Mouse (Mus musculus): ENCODE results near the gene Rnf10. TPM values are rescaled to one million over a fixed set of nuclear protein-coding genes. Genes with fewer than 3 reads are reported as not detected.
A peak's percentile ranks its signal among the peaks of the same experiment; 100 is the strongest.

Gene Rnf10
- polyA plus RNA-seq, 1 experiment from 2014 or later: 132 TPM

DNA sequence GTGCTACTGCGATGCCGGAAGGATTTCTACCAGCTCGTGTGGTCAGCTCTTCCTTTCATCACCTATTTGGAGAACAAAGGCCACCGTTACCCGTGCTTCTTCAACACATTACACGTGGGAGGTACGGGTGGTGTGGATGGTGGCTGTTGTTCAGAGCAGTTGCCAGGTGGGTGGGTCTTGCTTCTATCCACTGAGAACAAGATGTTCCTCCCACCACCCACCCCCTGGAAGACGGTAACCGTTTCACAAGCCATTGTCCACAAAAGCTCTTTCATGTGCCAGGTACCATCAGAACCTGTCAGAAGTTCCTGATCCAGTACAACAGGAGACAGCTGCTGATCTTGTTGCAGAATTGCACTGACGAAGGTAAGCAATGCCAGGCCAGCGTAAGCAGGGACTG, 32.5 kb downstream of the Rnf10 start:
- Histone ChIP-seq H3K9me3 (no peaks in the 10 kb centered on the region), H3K4me1 (peaks cover 27% of the 10 kb centered on the region), H3K36me3 (replicated peaks) (peaks cover 57% of the 10 kb centered on the region), H3K4me3 (no peak overlapping the region), H3K27ac (no peak overlapping the region), H3K27me3 (ENCODE audit: poor library complexity, severe bottlenecking) (peaks cover 17% of the 10 kb centered on the region)
- DNase-seq (ENCODE audit: extremely low spot score, low spot score): no peak
- WGBS: 94% methylated on average over 11 of the region's 11 CpGs

DNA sequence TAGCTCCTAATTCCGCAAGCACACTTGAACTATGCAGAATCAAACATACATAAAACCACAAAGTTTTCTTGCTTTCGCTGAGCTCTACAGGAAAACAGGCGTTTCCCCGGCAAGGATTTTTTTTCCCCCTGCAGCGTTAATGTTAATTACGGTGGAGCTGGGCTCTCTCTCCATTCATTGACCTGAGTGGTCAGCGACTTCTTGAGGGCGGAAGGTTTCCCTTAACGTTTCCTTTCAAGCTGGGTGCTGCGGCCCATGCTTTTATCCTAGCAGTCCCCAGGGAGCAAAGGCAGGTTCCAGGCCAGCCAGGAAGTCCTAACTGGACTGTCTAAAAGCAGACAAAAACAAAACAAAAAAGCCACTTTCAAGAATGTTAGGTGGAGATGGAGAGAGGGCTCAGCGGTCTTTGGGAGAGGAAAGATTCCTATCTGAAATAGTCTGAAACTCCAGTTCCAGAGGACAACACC, 33.9 kb downstream of the Rnf10 start:
- Histone ChIP-seq H3K4me3 (peak overlapping the region; percentile 86), H3K9me3 (no peaks in the 10 kb centered on the region), H3K27ac (no peak overlapping the region), H3K4me1 (peaks cover 35% of the 10 kb centered on the region), H3K27me3 (ENCODE audit: poor library complexity, severe bottlenecking) (peaks cover 31% of the 10 kb centered on the region), H3K36me3 (replicated peaks) (peaks cover 43% of the 10 kb centered on the region)
- WGBS: 6% methylated on average over 11 of the region's 11 CpGs
- no peak for DNase-seq (ENCODE audit: extremely low spot score, low spot score)

DNA sequence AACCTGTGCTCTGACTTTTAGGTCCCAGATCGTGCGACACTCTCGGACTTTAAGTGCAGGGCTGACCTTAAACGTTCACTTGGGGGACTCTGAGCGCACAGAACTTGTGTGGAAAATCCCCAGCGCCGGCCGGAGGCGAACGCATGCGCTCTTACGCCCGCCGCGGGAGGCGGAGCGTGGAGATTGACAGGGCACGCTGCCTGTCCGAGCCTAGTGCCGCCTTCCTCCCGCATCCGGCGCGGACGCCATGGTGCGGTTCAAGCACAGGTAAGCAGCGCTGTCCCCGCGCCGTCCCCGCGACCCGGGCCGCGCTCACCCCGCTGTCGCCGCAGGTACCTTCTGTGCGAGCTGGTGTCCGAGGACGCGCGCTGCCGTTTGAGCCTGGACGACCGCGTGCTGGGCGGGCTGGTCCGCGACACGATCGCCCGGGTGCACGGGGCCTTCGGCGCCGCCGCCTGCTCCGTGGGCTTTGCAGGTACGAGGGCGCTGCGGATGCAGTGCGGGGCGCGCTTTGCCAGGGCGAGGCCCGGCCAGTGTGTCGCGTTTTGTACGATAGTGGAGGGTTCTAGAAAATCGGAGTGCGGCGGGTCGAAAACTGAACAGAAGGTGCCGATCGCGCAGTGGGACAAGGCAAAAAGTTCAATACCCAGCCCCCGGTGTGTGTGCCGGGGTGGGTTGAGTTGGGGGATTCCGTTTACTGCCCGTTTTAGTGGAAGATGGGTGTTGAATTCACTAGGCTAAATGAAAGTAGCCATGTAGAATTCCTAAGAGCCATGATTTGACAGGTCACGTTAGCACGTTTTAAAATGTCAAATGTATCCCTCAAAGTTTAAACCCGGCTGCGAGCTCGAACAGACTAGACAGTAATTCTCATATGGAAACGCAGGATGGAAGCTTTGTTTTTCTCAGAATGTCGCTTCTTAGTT, 34.6 kb downstream of the Rnf10 start:
- Histone ChIP-seq H3K4me3 (peak overlapping the region; percentile 86), H3K36me3 (replicated peaks) (peaks cover 36% of the 10 kb centered on the region), H3K4me1 (peaks cover 35% of the 10 kb centered on the region), H3K27me3 (ENCODE audit: poor library complexity, severe bottlenecking) (peaks cover 38% of the 10 kb centered on the region), H3K9me3 (no peaks in the 10 kb centered on the region), H3K27ac (peak overlapping the region; percentile 84)
- DNase-seq (ENCODE audit: extremely low spot score, low spot score): peak; percentile 86
- WGBS: under 1% methylated on average over 88 of the region's 88 CpGs

DNA sequence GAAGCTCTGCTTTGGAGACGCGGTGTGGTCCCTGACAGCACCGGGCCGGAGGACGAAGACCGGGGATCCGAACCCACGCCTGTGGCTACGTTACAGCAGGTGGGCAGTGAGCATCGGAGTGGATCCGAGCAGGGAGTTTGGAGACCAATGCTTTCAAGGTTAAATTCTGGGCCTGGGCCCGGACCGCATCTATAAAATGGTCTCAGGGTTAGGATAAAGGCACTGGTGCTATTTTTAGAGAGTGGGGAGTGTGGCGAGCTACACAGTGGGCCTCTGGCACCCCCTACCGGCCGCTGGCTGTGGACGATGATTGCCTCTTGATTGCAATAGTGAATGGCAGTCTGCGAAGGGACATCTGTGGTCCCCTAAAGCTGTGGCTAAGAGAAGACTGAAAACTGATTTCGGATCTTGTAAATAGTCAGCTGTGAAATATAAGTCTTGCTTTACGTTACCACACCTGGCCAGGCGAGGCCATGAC, 36.9 kb downstream of the Rnf10 start, which contains the start of gene Pop5:
Gene Pop5 (plus strand): TSS at position 51 of the 478 bp plus-strand sequence.
- DNase-seq (ENCODE audit: extremely low spot score, low spot score): peak; percentile 91
- H3K36me3 ChIP-seq (replicated peaks): peaks cover 13% of the 10 kb centered on the region
- H3K4me1 ChIP-seq: peaks cover 43% of the 10 kb centered on the region
- H3K27ac ChIP-seq: peak within 1 kb of the TSS; percentile 72
- peaks cover 59% of the 10 kb centered on the region for H3K27me3 ChIP-seq (ENCODE audit: poor library complexity, severe bottlenecking)
- under 1% methylated on average over 21 of the region's 21 CpGs for WGBS
- peak within 1 kb of the TSS; percentile 61 for H3K4me3 ChIP-seq
- no peaks in the 10 kb centered on the region for H3K9me3 ChIP-seq

DNA sequence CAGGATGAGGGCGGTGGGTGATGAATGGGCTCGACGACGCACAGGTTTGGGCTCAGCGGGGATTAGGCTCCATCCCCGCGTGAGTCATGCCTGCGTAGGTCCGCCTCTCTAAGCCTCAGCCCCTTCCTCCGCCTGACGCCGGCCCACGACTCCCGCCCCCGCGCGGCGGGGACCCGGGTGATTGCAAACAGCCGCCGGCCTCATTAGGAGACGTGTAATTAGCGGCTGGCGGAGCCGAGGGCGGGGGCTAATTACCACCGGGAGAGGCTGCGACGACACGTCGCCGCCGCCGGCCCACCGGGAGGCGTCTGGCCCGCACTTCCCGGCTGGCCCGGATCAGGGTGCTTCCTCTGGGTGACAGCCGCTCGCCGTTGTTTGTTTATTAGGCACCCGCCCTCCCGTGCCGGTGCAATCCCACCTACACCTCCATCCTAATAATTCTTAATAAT, 37.4 kb downstream of the Rnf10 start:
- WGBS: under 1% methylated on average over 45 of the region's 45 CpGs
- DNase-seq (ENCODE audit: extremely low spot score, low spot score): peak; percentile 48
- Histone ChIP-seq H3K27ac (peak overlapping the region; percentile 72), H3K4me3 (peak overlapping the region; percentile 61), H3K9me3 (no peaks in the 10 kb centered on the region), H3K4me1 (peaks cover 44% of the 10 kb centered on the region), H3K27me3 (ENCODE audit: poor library complexity, severe bottlenecking) (peaks cover 62% of the 10 kb centered on the region), H3K36me3 (replicated peaks) (peaks cover 9% of the 10 kb centered on the region)

DNA sequence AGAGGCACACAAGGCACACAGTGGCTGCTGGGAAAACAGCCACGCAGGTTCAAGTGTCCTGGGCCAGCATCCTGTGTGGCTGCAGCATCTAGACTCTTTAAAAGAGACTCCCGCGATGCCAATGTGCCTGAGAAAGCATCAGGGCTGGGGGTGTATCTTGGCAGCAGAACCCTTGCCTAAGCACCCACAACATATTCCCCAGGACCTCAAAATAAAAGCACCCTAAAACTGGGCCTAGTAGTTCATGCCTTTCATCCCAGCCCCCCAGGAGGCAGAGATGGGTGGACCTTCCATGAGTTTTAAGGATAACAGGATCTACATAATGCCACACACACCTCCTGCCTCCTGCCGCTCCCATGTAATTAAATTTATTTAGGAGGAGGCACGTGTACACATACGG, 38.2 kb downstream of the Rnf10 start:
- WGBS: 35% methylated on average over 6 of the region's 6 CpGs
- DNase-seq (ENCODE audit: extremely low spot score, low spot score): no peak
- H3K4me1 ChIP-seq: peaks cover 44% of the 10 kb centered on the region
- H3K27ac ChIP-seq: no peak overlapping the region
- H3K4me3 ChIP-seq: peak overlapping the region; percentile 61; the same call in 1 of the 2 replicates
- peaks cover under 1% of the 10 kb centered on the region; the same call in 1 of the 2 replicates for H3K36me3 ChIP-seq (replicated peaks)
- no peaks in the 10 kb centered on the region for H3K9me3 ChIP-seq
- peaks cover 63% of the 10 kb centered on the region for H3K27me3 ChIP-seq (ENCODE audit: poor library complexity, severe bottlenecking)

DNA sequence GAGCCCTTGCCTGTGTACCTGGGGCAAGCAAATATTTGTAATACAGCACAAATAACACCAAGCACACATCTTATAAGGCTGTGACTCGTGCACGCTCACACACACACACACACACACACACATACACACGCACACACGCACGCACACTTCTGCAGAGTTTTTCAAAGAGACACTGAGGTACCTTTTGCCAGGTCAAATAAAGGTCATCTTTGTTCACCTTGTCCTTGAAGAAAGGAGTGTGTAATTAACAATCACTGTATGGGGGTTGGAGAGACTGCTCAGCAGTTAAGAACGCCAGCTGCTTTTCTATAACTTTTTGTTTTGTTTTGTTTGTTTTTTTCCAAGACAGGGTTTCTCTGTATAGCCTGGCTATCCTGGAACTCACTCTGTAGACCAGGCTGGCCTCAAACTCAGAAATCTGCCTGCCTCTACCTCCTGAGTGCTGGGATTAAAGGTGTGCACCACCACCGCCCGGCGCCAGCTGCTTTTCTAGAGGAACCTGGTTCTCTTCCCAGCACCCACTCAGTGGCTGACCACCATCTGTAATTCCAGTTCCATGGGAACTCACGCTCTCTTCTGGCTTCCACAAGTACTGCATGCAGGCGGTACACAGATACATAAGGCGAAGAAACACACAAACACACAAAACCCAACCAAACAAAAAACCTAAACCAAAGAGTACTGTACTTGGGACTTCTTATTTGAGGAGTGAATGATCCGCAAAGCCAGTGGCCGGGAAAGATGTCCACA, 39.5 kb downstream of the Rnf10 start:
- no peak for DNase-seq (ENCODE audit: extremely low spot score, low spot score)
- Histone ChIP-seq H3K4me3 (no peak overlapping the region), H3K4me1 (peaks cover 33% of the 10 kb centered on the region), H3K9me3 (no peaks in the 10 kb centered on the region), H3K27me3 (ENCODE audit: poor library complexity, severe bottlenecking) (peaks cover 65% of the 10 kb centered on the region), H3K27ac (no peak overlapping the region), H3K36me3 (replicated peaks) (no peaks in the 10 kb centered on the region)
- WGBS: 94% methylated on average over 14 of the region's 14 CpGs

DNA sequence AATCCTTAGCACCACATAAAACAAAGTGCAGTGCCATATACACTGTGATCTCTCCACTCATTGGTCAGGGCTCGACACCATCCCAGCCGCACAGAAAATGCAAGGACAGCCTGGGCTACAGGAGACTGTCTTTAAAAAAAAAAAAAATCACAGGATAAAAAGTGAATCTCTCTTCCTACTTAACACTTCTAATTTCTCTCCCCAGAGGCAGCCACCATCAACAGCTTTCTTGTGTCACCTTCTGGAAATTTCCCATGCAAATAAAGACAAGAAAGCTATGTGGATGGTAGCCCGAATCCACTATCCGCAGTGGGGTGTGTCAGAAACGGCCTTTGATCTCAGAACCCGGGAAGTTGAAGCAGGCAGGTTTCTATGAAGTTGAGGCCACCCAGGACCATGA, 40.2 kb downstream of the Rnf10 start:
- no peaks in the 10 kb centered on the region for H3K9me3 ChIP-seq
- DNase-seq (ENCODE audit: extremely low spot score, low spot score): no peak
- WGBS: 86% methylated on average over 6 of the region's 6 CpGs
- H3K4me1 ChIP-seq: peaks cover 26% of the 10 kb centered on the region
- no peaks in the 10 kb centered on the region for H3K36me3 ChIP-seq (replicated peaks)
- H3K27me3 ChIP-seq (ENCODE audit: poor library complexity, severe bottlenecking): peaks cover 65% of the 10 kb centered on the region
- no peak overlapping the region for H3K27ac ChIP-seq
- H3K4me3 ChIP-seq: no peak overlapping the region

DNA sequence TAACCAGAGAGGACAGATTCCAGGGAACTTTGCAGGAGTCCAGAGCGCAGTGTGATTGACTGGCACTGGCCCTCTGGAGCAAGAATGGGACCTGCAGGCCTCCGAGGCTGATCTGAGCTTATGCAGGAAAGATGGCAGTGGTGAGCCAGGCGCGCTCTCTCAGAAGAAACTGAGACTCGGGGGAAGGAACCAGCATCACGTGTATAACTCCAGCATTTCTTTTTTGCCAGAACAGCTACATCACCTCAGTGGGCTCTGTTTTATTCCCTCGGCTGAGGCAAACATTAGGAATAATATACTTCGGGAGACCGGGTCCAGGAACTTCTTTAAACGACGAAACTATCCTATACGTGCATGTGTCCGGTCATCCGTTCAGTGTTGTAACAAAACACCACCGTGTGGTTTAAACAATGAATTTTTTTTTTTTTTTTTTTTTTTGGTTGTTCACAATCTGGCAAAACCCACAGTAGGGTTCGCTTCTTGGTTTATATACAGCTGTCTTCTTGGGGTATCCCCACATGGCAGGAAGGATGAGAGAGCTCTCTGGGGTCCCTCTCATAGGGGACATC, 41.1 kb downstream of the Rnf10 start:
- DNase-seq (ENCODE audit: extremely low spot score, low spot score): no peak
- Histone ChIP-seq H3K27ac (no peak overlapping the region), H3K36me3 (replicated peaks) (no peaks in the 10 kb centered on the region), H3K27me3 (ENCODE audit: poor library complexity, severe bottlenecking) (peaks cover 61% of the 10 kb centered on the region), H3K4me3 (no peak overlapping the region), H3K9me3 (no peaks in the 10 kb centered on the region), H3K4me1 (peaks cover 23% of the 10 kb centered on the region)
- 51% methylated on average over 16 of the region's 16 CpGs for WGBS

DNA sequence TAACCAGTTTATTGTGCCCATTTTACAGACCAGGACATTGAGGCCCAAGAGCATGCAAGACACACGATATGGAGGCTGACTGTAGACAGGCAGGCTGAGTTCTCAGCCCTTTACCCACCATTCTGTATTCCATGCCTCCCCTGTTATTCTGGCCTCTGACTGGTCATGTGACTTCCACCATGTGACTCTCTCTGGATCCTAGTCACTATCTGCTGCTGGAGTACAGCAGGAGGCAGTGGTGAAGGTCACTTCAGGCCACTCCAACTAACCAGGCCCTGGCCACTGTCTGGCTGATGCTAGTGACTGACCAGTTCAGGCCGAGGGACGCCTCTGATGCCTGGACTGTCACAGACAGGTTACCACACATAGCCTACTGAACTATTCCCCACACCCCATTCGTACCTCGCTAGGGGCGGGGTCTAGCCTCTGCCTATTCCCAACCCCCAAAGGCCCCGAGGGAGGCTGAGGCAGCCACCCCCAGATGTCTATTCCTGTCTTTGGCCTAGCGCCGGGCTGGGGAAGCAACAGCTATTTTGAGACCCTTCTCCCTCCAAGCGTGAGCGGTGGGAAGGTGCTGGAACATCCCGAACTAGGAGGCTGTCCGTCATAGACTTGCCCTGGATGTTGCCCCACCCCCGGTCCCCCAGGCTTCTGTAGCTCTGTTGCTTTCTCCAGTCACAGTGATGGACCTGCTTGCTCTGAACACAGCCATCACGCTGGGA, 41.7 kb downstream of the Rnf10 start:
- peaks cover 56% of the 10 kb centered on the region for H3K27me3 ChIP-seq (ENCODE audit: poor library complexity, severe bottlenecking)

DNA sequence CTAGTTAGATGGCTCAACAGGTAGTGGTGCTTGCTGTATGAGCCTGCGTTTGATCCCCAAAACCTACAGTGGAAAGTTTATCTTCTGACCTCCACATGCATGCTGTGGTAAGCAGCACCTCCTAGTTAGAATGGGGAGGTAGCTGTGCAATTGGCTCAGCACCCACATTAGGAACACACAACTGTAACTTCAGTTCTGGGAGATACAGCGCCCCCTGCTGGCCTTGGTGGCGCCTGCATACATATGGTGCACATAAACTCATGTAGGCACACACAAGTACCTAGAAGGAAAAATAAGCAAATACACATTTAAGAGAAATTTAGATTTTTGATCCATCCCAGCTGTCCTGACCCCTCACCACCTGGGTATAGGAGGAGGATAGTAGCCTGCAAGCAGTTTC, 50.2 kb downstream of the Rnf10 start:
- Histone ChIP-seq H3K4me3 (no peak overlapping the region), H3K27ac (no peak overlapping the region), H3K4me1 (peaks cover 21% of the 10 kb centered on the region), H3K9me3 (peaks cover 7% of the 10 kb centered on the region; the same call in 1 of the 2 replicates), H3K36me3 (replicated peaks) (no peaks in the 10 kb centered on the region), H3K27me3 (ENCODE audit: poor library complexity, severe bottlenecking) (0 out of 2 replicates have a peak, but pooled peaks cover 29% of the 10 kb centered on the region)
- WGBS: 71% methylated on average over 3 of the region's 3 CpGs
- no peak for DNase-seq (ENCODE audit: extremely low spot score, low spot score)

More for the DNA sequence above, 41.7 kb downstream of the Rnf10 start:
- H3K9me3 ChIP-seq: no peaks in the 10 kb centered on the region
- H3K27ac ChIP-seq: no peak overlapping the region
- H3K4me3 ChIP-seq: no peak overlapping the region
- no peaks in the 10 kb centered on the region for H3K36me3 ChIP-seq (replicated peaks)
- H3K4me1 ChIP-seq: peaks cover 23% of the 10 kb centered on the region
- no peak for DNase-seq (ENCODE audit: extremely low spot score, low spot score)
- 53% methylated on average over 15 of the region's 15 CpGs for WGBS
